Mouse (Mus musculus) megakaryocyte-erythroid progenitor cell, adult 5-6 weeks (primary cell): ENCODE results near the gene Rfc4. TPM values are rescaled to one million over a fixed set of nuclear protein-coding genes. Genes with fewer than 3 reads are reported as not detected.

Experiments
- ATAC-seq: replicated peaks from 2 replicates; pipeline ENCODE4 v1.8.0; 2016; ENCODE audit warnings: mild to moderate bottlenecking, inconsistent platforms; ENCODE audit not compliant: severe bottlenecking, poor library complexity, low FRiP score, low TSS enrichment
- total RNA-seq, 2 experiments: library from RNA; stranded (forward) in 1 of 2; stranded (reverse) in 1 of 2; fragments of 200-1000, 215-1000 nt in 1 of 2; fragments of >200 nt in 1 of 2; fragmentation: Nextera tagmentation in 1 of 2; gene quantifications; 2 replicates each; pipeline ENCODE4 v1.2.3; 2014 to 2017

Rfc4 gene
- total RNA-seq, 2 experiments from 2014 or later, result 142 to 230 TPM

DNA sequence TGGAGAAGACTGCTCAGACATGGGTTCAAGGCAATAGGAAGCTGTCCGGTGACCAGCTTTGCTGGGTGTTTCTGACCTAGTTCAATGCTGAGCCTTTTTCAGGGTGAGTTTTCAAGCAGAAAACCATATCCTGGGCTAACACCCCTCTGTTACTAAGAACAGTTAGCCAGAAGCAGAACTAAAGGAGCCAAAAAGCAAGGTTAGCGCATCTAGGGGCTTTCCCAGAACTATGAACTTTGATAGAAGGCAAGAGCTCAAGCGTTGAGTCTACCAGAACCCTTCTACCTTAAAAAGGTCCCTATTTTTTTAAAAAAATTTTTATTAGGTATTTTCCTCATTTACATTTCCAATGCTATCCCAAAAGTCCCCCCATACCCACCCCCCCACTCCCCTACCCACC is 13.4 kb upstream of the Rfc4 start:
- ATAC-seq, result no peak

DNA sequence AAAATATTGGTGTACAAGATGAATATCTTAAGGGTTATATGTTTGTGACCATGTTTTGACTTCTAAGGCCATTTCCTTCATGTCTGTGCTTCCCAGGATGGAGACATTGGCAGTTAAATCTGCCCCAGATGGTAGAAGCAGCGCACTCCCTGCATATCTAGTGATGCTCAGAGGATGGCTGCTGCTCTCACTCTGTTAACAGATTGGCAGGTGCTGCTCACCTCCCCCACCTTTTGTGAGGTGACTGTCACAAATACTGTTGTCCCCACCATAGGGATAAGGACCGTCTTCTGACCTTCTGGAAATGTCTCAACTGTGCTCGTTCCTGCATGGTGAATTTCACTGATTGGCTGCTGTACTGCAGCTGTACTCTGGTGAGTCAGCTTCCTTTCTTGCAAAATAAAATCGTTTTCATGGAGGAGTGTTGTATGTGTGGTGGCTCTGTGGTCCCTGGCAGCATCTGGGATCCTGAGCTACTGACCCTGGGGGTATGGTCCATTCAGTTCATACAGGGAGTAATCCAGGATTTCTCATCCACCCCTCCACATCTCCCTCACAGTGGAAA is 9.0 kb upstream of the Rfc4 start:
- no peak for ATAC-seq

DNA sequence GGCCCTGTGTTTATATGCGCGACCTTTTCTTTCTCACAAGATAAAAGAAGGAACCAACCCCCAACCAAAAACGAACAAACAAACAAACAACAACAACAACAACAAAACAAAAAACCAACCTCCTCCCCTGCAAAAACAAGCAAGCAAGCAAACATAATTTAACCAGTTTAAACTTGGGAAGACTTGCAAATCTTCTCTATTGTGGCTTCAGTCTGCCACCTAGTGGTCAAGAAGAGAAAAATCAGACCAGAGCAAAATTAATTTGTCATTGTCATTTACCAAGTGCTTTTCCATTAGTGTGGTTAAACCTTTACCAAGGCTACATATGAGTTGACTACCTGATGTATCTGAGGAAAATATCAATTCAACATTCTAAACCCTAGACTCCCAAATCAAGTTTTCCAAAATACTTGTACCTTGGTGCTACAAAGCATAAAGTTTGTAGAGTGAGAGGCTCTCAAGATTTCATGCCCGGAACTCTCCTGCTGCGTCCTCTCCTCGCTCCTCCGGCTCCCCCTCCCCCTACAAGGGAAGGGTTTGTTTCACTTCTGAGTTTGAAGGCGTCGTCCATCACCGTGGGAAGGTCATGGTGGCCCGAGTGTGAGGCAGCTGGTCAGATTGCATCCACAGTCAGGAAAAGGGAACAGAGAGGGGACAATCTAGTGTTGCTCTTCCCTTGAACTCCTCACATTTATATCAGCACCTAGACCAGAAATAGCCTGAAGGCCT is 8.0 kb upstream of the Rfc4 start:
- ATAC-seq, result no peak

DNA sequence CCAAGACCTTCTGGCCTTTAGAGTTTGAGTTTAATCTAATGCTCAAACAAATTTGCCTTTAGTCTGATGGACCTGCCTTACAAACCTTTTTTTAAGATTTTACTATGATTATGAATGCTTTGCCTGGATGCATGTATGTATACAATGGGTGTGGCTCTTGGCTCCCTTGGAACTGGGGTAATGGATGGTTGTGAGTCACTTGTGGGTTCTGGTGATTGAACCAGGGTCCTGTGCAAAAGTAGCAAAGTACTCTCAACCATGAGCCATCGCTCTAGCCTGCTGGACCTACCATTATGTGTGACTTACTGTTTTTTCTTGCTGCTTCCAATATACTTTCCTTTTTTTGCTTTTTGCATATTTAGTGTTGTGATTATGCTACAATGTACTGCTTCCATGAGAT is 4.8 kb upstream of the Rfc4 start:
- no peak for ATAC-seq

DNA sequence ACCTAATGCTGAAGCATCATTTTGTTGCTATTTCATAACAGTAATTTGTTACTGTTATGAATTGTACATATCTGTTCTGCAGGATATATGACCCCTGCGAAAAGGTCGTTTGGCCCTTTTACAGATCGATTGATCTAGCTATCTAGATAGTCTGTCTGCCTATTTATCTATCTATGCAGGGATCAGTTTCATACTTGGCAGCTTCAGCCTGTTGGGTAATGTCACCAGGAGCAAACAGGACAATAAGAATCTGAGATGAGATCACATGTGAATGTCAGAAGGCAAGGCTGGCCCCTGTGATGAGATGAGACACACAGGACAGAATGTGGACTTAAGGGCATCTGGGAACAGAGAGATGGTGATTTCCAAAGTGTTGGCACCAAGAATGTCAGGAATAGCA is 2.8 kb upstream of the Rfc4 start:
- ATAC-seq, result no peak

DNA sequence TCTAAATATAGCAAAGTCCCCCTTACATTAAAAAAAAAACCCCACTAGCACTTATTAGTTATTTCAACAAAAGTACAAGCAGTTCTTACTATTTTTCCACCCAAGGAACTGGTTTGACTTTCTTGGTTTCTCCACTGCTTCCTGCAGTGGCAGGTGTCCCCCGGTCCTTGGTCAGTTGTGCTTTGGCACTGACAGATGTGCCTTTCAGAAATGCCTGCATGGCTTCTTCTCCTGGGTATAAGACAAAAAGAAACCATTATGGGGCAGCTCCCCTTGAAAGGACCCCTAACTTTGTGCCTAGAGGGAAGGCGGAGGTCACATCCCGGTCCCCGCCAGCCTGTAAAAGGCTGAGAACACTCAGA is 245 bp downstream of the Rfc4 start:
- ATAC-seq, result peak; percentile 45

DNA sequence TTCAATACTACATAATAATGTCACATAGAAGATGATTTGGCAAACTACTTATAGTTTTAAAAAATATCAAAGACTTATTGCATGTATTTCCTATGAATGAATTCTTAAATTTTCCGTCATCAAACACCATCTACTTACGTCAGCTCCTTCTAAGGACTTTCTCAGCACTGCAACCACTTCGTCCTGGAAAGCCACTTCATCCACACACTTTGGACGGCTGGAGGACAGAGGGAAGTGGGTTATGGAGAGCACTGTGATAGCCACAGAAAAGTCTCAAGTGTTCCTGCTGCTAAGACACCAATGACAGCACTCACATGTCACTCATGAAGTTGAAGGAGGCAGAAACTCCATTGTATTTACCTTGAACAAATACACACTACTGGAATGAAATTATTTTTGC is 3.1 kb downstream of the Rfc4 start:
- ATAC-seq, result no peak

DNA sequence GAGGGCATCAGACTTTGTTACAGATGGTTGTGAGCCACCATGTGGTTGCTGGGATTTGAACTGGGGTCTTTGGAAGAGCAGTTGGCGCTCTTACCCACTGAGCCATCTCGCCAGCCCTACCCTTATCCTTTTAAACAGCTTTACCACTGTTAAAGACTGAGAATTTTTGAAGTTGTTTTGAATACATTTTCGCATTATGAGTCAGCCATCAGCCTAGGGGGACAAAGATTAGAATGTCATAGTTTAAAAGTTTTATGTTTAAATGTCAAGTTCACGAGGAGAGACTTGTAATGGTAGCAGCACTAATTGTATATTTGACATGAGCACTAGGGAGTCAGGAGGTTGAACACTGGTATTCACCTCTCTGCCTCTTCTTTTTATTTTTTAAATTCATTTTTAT is 4.4 kb downstream of the Rfc4 start:
- no peak for ATAC-seq

DNA sequence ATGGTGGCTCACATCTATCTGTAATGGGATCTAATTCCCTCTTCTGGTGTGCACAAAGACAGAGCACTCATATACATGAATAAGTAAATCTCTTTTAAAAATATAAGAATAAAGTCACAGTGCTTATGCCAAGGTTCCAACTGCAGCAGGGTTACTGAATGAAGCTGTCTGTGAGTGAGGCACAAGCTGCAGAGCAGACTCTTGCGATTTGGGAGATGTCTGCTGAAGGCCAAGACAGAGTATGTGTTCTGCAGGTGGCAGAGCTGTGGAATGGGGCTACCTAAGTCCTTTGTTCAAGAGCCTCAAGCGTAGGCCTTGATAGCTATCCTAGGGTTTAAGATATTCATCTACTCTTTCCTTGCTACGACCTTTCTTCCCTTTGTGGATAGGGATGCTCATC is 5.1 kb downstream of the Rfc4 start:
- no peak for ATAC-seq

DNA sequence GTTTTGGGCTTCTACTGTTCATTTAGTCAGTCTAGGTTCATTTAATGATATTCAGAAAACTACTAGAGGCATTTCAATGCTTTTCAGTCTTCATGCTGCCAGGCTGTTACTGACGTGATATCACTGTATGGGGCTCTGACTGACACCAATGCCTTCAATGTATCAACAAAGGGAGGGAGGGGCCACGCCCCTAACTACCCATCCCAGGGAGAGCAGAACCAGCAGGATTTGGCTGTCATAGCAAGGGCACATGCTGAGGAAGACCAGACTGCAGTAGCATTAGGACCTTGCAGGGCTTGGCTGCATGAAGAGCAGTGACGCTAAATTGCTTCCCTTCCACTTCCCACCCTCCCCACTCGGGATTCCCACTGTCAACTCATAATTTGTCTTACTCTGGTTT is 10.4 kb downstream of the Rfc4 start:
- ATAC-seq, result no peak

DNA sequence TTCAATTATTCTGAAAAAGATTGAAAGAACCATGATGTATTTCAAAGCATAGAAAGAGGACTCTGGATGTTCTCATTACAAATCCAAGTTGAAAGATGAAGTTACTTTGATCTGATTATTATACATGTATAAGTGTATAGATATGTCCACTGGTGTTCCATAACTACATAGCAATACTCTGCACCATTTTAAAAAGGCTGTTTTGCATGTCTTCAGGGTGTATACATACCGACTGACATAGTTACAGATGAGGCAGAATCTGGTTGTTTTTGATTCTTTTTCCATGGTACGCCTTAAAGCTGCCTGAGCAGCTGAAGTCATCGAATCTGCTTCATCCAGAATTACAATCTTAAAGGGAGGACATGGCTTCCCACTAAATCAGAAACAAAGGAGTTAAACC is 12.1 kb downstream of the Rfc4 start:
- ATAC-seq, result no peak

DNA sequence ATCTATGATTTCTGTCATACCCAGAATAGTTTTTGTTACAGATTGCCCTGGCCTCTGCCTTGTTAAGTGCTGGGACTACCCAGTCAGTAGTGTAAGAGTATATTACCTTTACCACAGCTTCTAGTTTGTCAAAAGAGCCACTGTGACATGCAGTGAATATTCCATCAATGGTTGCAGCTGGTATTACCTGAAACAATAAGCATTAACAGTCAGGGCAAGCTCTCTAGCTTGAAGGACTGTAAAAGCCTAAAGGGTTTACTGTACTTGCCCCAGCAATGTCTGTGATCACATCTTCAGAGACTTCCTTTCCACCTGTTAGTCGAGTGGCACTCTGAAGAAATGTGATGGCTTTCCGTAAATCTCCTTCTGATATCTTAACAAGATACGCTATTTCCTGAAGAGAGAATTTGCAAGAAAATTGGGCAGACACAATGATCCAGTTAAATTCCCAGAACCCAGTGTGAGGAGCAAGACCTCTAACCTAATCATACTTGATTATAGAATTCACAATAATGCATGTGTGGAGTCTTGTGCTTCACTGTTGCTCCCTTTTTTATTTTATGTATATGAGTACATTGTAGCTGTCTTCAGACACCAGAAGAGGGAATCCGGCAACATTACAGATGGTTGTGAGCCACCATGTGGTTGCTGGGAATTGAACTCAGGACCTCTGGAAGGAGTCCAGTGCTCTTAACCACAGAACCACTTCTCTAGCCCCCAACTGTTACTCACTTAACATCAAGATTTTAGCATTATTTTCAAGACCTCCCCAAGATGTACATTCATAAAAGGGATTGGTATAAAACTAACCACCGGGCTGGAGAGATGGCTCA is 13.0 kb downstream of the Rfc4 start:
- ATAC-seq, result peak; percentile 41; the same call in 1 of the 2 replicates

DNA sequence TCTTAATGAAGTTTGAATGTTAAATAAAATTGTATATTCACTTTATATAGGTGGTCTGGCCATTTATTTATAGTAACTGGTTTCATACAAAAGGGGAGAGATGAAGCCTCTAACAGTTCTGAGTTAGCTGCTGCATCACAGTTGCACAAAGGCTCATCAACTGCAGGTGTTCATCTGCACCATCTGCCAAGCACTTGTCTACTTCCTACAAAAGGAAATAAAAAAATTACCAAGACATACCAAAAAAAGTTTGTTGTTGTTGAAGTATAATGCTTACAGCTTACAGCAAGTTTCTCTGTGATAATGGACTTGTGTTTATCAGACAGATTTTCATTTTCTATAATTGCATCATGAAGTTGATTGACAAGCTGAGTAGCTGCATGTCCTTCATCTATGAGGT is 13.6 kb downstream of the Rfc4 start:
- ATAC-seq, result peak; percentile 42; the same call in 1 of the 2 replicates

DNA sequence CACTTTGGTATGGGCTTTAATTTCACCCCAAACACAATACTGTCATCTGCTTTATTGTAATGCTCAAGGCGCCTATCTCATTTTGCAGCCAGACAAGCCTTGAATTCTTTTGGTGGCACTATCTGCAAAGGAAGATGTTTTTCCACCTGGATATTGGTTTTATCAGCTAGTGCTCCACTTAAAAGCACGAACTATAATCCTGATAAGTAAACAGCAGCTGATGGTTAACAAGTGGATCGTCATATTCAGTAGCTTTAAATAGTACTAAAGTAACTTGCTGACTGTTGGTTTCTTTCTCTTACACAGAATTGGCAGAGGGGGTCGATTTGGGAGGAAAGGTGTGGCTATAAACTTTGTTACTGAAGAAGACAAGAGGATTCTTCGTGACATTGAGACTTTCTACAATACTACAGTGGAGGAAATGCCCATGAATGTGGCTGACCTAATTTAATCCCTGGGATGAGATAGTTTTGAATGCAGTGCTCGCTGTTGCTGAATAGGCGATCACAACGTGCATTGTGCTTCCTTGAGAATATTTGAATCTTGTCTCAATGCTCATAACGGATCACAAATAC is 14.6 kb downstream of the Rfc4 start:
- no peak for ATAC-seq

DNA sequence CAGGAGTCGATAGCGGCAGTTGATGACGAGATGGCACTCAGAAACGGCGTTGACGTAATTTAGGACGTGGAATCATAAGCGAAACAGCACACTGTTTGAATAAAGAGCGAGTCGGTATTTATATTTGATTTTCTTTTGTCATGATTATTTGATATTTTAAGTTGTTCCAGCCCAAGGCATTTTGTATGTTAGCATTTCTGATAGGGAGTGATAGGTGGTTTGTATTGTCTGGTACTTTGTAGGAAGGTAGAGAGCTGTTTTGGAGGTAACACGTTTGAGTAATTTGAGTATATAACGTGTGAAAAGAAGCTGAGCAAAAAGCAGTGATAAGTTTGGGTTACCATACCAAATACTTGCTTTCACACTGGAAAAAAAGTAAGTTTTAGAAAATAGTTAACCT is 15.2 kb downstream of the Rfc4 start:
- no peak for ATAC-seq

DNA sequence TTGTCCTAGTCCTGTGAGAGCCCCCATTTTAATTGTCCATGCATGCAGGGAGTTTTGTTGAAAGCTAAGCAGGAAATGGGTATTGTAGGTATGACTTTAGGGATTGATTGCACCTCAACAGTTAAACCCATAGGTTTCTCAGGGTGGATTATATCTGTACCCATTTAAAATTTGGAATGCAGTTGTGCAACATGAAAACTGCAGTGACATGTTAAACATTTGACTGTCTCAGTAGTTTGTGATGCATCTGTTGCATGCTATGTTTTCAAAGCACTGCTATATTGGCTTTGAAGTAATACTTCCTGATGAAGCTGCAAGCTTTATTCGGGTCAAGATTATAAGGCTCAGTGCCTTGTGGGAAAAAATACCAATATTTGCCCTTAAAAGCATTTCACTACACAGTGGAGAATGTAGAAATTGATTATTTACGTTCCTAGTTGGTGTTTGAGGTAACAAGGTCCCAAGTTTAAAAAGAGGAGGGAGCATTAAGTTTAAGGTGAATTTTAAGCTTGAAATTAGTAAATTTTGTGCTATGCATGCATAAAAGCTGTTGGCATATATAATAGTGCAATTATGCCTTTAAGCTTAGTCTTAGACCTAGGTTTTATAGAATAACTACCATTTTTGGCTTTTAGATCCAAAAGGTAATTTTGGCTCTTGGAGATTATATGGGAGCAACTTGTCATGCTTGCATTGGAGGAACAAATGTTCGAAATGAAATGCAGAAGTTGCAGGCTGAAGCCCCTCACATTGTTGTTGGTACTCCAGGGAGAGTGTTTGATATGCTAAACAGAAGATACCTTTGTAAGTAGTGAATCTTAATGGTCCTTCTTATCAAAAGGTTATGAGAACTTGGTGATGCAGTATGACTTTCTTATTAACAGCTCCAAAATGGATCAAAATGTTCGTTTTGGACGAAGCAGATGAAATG is 17.9 kb downstream of the Rfc4 start:
- ATAC-seq, result no peak

DNA sequence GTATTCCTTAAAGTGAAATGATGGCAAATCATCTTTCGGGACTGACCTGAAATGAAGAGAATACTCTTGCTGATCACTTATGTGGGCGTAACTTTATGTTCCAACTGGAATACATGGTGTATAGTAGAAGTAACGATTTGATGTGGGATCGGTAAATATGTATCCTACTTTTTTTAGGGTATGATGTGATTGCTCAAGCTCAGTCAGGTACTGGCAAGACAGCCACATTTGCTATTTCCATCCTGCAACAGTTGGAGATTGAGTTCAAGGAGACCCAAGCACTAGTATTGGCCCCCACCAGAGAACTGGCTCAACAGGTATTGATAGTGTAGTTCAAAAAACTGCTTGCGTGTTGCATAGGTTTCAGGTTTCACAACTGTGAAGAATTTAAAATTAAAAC is 18.6 kb downstream of the Rfc4 start:
- no peak for ATAC-seq

DNA sequence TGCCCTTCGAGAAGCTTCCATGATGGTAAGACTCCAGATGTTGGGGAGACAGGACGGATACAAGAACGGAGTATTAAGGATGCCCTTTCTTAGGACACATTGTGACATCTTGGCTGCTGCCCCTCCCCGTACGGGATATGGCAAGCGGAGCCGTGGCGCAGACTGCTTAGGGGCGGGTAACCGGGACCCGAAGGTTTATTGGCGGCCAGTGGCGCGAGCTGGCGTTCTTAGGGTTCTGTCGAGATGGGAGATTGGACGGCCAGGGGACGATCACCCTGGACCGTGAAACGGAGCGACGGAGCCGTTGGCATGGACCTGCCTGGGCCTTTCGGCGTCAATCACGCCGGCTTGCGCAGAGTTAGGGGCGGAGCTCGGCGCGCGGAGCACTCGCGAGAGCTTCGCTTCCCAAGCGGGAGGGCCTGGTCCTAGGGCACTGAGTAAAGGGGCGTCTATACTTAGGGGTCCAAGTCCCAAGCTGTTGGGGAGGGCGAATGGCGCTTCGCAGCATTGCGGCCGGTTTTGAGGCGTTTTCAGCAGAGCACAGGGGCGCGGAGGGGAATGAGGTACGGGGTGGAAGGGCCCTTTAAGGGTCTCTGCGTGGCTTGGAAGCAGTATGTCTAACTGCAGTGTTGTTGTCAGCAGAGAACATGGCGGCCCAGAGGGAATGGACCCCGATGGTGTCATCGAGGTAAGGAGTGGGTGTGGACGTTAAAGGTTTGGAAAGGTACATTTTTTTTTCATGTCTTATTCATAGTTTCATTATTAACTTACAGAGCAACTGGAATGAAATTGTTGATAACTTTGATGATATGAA is 19.4 kb downstream of the Rfc4 start:
- peak; percentile 72 for ATAC-seq
